Comparison of ENCODE assay signal across 9 mouse cellular contexts in the genomic region with DNA sequence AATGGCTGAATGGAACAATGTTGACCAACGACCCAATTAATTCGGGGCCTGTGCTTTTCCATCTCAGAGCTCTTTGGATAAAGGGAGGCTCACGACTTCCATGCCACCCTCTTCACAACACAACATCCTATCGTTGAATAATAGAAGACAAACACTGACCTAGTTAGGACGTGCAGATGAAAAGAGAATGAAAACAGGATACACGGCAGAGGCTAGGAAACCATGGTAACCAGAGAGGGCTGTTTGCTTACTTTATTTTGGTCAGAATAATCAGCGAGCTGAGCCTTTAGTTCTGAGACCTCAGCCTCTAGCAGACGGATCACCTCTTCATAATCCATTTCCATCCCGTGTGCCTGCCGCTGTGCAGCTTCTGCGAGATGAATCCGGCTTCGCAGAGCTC.
DNase-seq lines count a peak whose midpoint lies in the region; ATAC-seq lines count a peak whose summit lies in the region.
"Had no signal": no experiment of that assay in that cellular context is flagged by ENCODE, and none has a peak within 500 bp of the region (broad histone marks: within the 10 kb centered on the region; RNA-seq: fewer than 3 reads in every experiment).

No protein-coding gene starts in this region.

- no peak overlapping the region for H3K9ac ChIP-seq in hindbrain, embryonic 15.5 days
- H3K9ac ChIP-seq in intestine, embryonic 16.5 days (ENCODE audit: low read depth, low read length), result no peak overlapping the region
- H3K9ac ChIP-seq: limb, embryonic 12.5 days had no signal

- peaks cover 17% of the 10 kb centered on the region for H3K4me1 ChIP-seq in hindbrain, embryonic 15.5 days (replicated peaks)
- H3K4me1 ChIP-seq in midbrain, embryonic 10.5 days, result peaks cover 46% of the 10 kb centered on the region
- no peaks in the 10 kb centered on the region for H3K4me1 ChIP-seq in intestine, embryonic 16.5 days (ENCODE audit: control insufficient read depth, insufficient read depth, low read length)
- H3K4me1 ChIP-seq: limb, embryonic 12.5 days had no signal

- peak overlapping the region; percentile 11; the same call in 1 of the 2 replicates for H3K4me2 ChIP-seq in hindbrain, embryonic 15.5 days
- no peak overlapping the region for H3K4me2 ChIP-seq in intestine, embryonic 16.5 days (ENCODE audit: low read depth, low read length)
- H3K4me2 ChIP-seq: limb, embryonic 12.5 days had no signal

- peak; percentile 72; the same call in 1 of the 2 replicates for ATAC-seq in hindbrain, embryonic 15.5 days (ENCODE audit: low FRiP score, low read depth)
- ATAC-seq in intestine, embryonic 16.5 days, result no peak

- H3K9me3 ChIP-seq in hindbrain, embryonic 15.5 days, result no peaks in the 10 kb centered on the region
- H3K9me3 ChIP-seq in midbrain, embryonic 10.5 days (replicated peaks), result peaks cover 9% of the 10 kb centered on the region; the same call in 1 of the 2 replicates
- no peaks in the 10 kb centered on the region for H3K9me3 ChIP-seq in intestine, embryonic 16.5 days (ENCODE audit: control insufficient read depth, low read length)
- H3K9me3 ChIP-seq: limb, embryonic 12.5 days had no signal

- peak overlapping the region; percentile 52 for H3K27ac ChIP-seq in hindbrain, embryonic 15.5 days (replicated peaks)
- no peak overlapping the region for H3K27ac ChIP-seq in midbrain, embryonic 10.5 days (replicated peaks)
- no peak overlapping the region for H3K27ac ChIP-seq in intestine, embryonic 16.5 days (ENCODE audit: low read length)
- H3K27ac ChIP-seq: limb, embryonic 12.5 days had no signal

- H3K27me3 ChIP-seq in hindbrain, embryonic 15.5 days, result peaks cover 3% of the 10 kb centered on the region; the same call in 1 of the 2 replicates
- H3K27me3 ChIP-seq in midbrain, embryonic 10.5 days (ENCODE audit: low read depth, poor library complexity, severe bottlenecking), result peaks cover 79% of the 10 kb centered on the region
- H3K27me3 ChIP-seq in intestine, embryonic 16.5 days (replicated peaks; ENCODE audit: control insufficient read depth, insufficient read depth, low read length), result no peaks in the 10 kb centered on the region
- H3K27me3 ChIP-seq: limb, embryonic 12.5 days had no signal

- no peaks in the 10 kb centered on the region for H3K36me3 ChIP-seq in hindbrain, embryonic 15.5 days
- H3K36me3 ChIP-seq in midbrain, embryonic 10.5 days, result peaks cover 24% of the 10 kb centered on the region
- H3K36me3 ChIP-seq in intestine, embryonic 16.5 days (ENCODE audit: control insufficient read depth, insufficient read depth, low read length), result no peaks in the 10 kb centered on the region

- no peak overlapping the region for H3K4me3 ChIP-seq in hindbrain, embryonic 15.5 days
- H3K4me3 ChIP-seq in midbrain, embryonic 10.5 days, result no peak overlapping the region
- no peak overlapping the region for H3K4me3 ChIP-seq in intestine, embryonic 16.5 days (ENCODE audit: low read length)
- H3K4me3 ChIP-seq: limb, embryonic 12.5 days had no signal

- WGBS in hindbrain, embryonic 15.5 days, result 14% methylated on average over 13 of the region's 13 CpGs
- 14% methylated on average over 13 of the region's 13 CpGs for WGBS in midbrain, embryonic 10.5 days
- WGBS in intestine, embryonic 16.5 days, result 50% methylated on average over 13 of the region's 13 CpGs

- DNase-seq in thymus, postnatal 0 days (ENCODE audit: low spot score), result peak; percentile 20
- DNase-seq in thymus, postnatal 25 days, result no peak
- peak; percentile 52 for DNase-seq in midbrain, embryonic 10.5 days (ENCODE audit: low spot score)
- DNase-seq in telencephalon, adult 2 months (ENCODE audit: low read depth, low spot score), result peak; percentile 55
- DNase-seq in spleen, postnatal 36 days (ENCODE audit: low spot score in 2 of 2), result no peak
- DNase-seq in thymus, postnatal 4 days, result no peak

Comparison
In these comparisons a context has a peak if more than half of its experiments do, and no peak if none do; other contexts are left out.
1. DNase-seq: peak in thymus, postnatal 0 days (single experiment), midbrain, embryonic 10.5 days (single experiment) and telencephalon, adult 2 months (single experiment); none in thymus, postnatal 25 days (single experiment), spleen, postnatal 36 days (0 of 2) and thymus, postnatal 4 days (single experiment).